22 mouse cellular contexts compared by ENCODE assay signal in the genomic region with DNA sequence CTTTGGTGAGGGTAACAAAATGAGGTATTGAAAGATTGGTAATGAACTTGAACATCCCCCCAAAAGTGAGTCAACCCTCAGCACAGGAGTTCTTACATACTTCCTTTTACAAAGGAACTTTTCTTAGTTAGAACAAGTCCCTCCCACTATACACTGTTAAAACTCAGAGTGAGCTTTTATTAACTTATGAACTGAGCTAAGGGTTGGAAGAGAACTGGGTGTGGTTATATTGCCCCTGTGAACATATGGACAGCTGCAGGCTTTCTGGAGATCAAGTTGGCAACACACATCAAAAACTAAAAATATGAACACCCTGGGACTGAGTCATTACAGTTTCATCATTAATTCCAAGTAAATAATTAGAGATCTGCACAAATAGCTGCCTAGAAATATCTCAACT.
DNase-seq lines count a peak whose midpoint lies in the region; ATAC-seq and TF ChIP-seq lines count a peak whose summit lies in the region.
"Had no signal": no experiment of that assay in that cellular context is flagged by ENCODE, and none has a peak within 500 bp of the region (broad histone marks: within the 10 kb centered on the region; RNA-seq: fewer than 3 reads in every experiment).

No protein-coding gene starts in this region.

- DNase-seq in neural tube, embryonic 10.5 days (ENCODE audit: extremely low spot score, low spot score) = no peak
- DNase-seq: adrenal gland, adult 8-10 months; adrenal gland, postnatal 14 days; adrenal gland, postnatal 36 days; cerebellum, adult 11-12 months; cerebellum, adult 2 months; cerebellum, adult 9-10 months; cerebellum, postnatal 10 days; cerebellum, postnatal 25 days had no signal

- H3K4me1 ChIP-seq in intestine, embryonic 15.5 days (replicated peaks) = peaks cover 11% of the 10 kb centered on the region
- no peaks in the 10 kb centered on the region for H3K4me1 ChIP-seq in intestine, postnatal 0 days (replicated peaks; ENCODE audit: control insufficient read depth, insufficient read depth, low read length)
- H3K4me1 ChIP-seq in intestine, embryonic 16.5 days (ENCODE audit: control insufficient read depth, insufficient read depth, low read length) = peaks cover 28% of the 10 kb centered on the region
- H3K4me1 ChIP-seq in limb, embryonic 13.5 days = peaks cover 54% of the 10 kb centered on the region

- no peaks in the 10 kb centered on the region for H3K9me3 ChIP-seq in intestine, embryonic 15.5 days
- no peaks in the 10 kb centered on the region for H3K9me3 ChIP-seq in intestine, postnatal 0 days (ENCODE audit: control insufficient read depth)
- no peaks in the 10 kb centered on the region for H3K9me3 ChIP-seq in intestine, embryonic 16.5 days (ENCODE audit: control insufficient read depth, low read length)
- no peaks in the 10 kb centered on the region for H3K9me3 ChIP-seq in limb, embryonic 13.5 days
- H3K9me3 ChIP-seq: embryonic facial prominence, embryonic 10.5 days; embryonic facial prominence, embryonic 12.5 days; forebrain, embryonic 13.5 days; forebrain, embryonic 15.5 days; G1E had no signal

- H3K4me2 ChIP-seq in intestine, embryonic 15.5 days (replicated peaks) = no peak overlapping the region
- no peak overlapping the region for H3K4me2 ChIP-seq in intestine, postnatal 0 days (replicated peaks; ENCODE audit: low read depth)
- no peak overlapping the region for H3K4me2 ChIP-seq in intestine, embryonic 16.5 days (ENCODE audit: low read depth, low read length)
- no peak overlapping the region for H3K4me2 ChIP-seq in limb, embryonic 13.5 days (replicated peaks)
- H3K4me2 ChIP-seq: embryonic facial prominence, embryonic 12.5 days; forebrain, embryonic 13.5 days; forebrain, embryonic 15.5 days had no signal

- no peaks in the 10 kb centered on the region for H3K36me3 ChIP-seq in intestine, embryonic 15.5 days
- H3K36me3 ChIP-seq in intestine, postnatal 0 days (ENCODE audit: control insufficient read depth, insufficient read depth) = no peaks in the 10 kb centered on the region
- no peaks in the 10 kb centered on the region for H3K36me3 ChIP-seq in intestine, embryonic 16.5 days (ENCODE audit: control insufficient read depth, insufficient read depth, low read length)
- H3K36me3 ChIP-seq in limb, embryonic 13.5 days = no peaks in the 10 kb centered on the region
- H3K36me3 ChIP-seq: embryonic facial prominence, embryonic 10.5 days; embryonic facial prominence, embryonic 12.5 days; forebrain, embryonic 15.5 days; G1E had no signal

- no peak overlapping the region for H3K9ac ChIP-seq in intestine, embryonic 15.5 days
- H3K9ac ChIP-seq in intestine, postnatal 0 days (ENCODE audit: low read depth, low read length) = no peak overlapping the region
- no peak overlapping the region for H3K9ac ChIP-seq in intestine, embryonic 16.5 days (ENCODE audit: low read depth, low read length)
- H3K9ac ChIP-seq in limb, embryonic 13.5 days = no peak overlapping the region
- H3K9ac ChIP-seq: embryonic facial prominence, embryonic 12.5 days; forebrain, embryonic 13.5 days; forebrain, embryonic 15.5 days had no signal

- H3K27ac ChIP-seq in intestine, embryonic 15.5 days = no peak overlapping the region
- H3K27ac ChIP-seq in intestine, postnatal 0 days (ENCODE audit: low read depth, low read length) = no peak overlapping the region
- H3K27ac ChIP-seq in intestine, embryonic 16.5 days (ENCODE audit: low read length) = no peak overlapping the region
- H3K27ac ChIP-seq in limb, embryonic 13.5 days = 0 out of 2 replicates have a peak overlapping the region, but pooled peaks have one; percentile 28
- H3K27ac ChIP-seq: embryonic facial prominence, embryonic 10.5 days; embryonic facial prominence, embryonic 12.5 days; forebrain, embryonic 13.5 days; forebrain, embryonic 15.5 days had no signal

- ATAC-seq in intestine, embryonic 15.5 days = peak; percentile 67
- no peak; the same call in 1 of the 2 replicates for ATAC-seq in intestine, postnatal 0 days
- peak; percentile 79 for ATAC-seq in intestine, embryonic 16.5 days
- ATAC-seq in limb, embryonic 13.5 days (ENCODE audit: low FRiP score, low read depth) = 0 out of 2 replicates have a peak, but pooled peaks have one; percentile 14
- ATAC-seq: activated CD4-positive, CD25-positive, alpha-beta regulatory T cell, adult 4 months; CD4-positive, CD25-positive, alpha-beta regulatory T cell, adult 4 months; forebrain, embryonic 13.5 days; forebrain, embryonic 15.5 days; Patski had no signal

- no peak for TF ChIP-seq CTCF in intestine, postnatal 0 days (IDR thresholded peaks at IDR 0.05; ENCODE audit: low read depth)

- no peak overlapping the region for H3K4me3 ChIP-seq in intestine, embryonic 15.5 days (replicated peaks)
- no peak overlapping the region for H3K4me3 ChIP-seq in intestine, postnatal 0 days (ENCODE audit: low read depth, low read length)
- H3K4me3 ChIP-seq in intestine, embryonic 16.5 days (ENCODE audit: low read length) = no peak overlapping the region
- no peak overlapping the region for H3K4me3 ChIP-seq in limb, embryonic 13.5 days
- H3K4me3 ChIP-seq: embryonic facial prominence, embryonic 10.5 days; embryonic facial prominence, embryonic 12.5 days; forebrain, embryonic 13.5 days; forebrain, embryonic 15.5 days had no signal

- no peaks in the 10 kb centered on the region for H3K27me3 ChIP-seq in intestine, embryonic 15.5 days (replicated peaks)
- no peaks in the 10 kb centered on the region for H3K27me3 ChIP-seq in intestine, postnatal 0 days (replicated peaks; ENCODE audit: control insufficient read depth, insufficient read depth, low read length)
- no peaks in the 10 kb centered on the region for H3K27me3 ChIP-seq in intestine, embryonic 16.5 days (replicated peaks; ENCODE audit: control insufficient read depth, insufficient read depth, low read length)
- no peaks in the 10 kb centered on the region for H3K27me3 ChIP-seq in limb, embryonic 13.5 days
- H3K27me3 ChIP-seq: CH12.LX; embryonic facial prominence, embryonic 12.5 days; forebrain, embryonic 13.5 days; forebrain, embryonic 15.5 days had no signal
